Mouse (Mus musculus) heart, embryonic 13.5 days (tissue): ENCODE results near the gene Rab3c. TPM values are rescaled to one million over a fixed set of nuclear protein-coding genes. Genes with fewer than 3 reads are reported as not detected.

Experiments
- ATAC-seq: fragments of 200-750 bp; cut with Nextera tagmentation; 2 replicates; pipeline ENCODE4 v1.8.0; 2017; ENCODE audit warnings: moderate TSS enrichment; ENCODE audit not compliant: insufficient number of reproducible peaks, low FRiP score, low TSS enrichment; ENCODE audit errors: extremely low read depth
- H3K27ac ChIP-seq: fragments of 300-500 bp; sonication (generic); replicated peaks from 2 replicates; pipeline ENCODE4 v1.5.1; 2015; ENCODE audit warnings: moderate library complexity, mild to moderate bottlenecking, inconsistent platforms
- H3K27me3 ChIP-seq: fragments of 300-500 bp; sonication (generic); replicated peaks from 2 replicates; pipeline ENCODE4 v1.6.1; 2015; ENCODE audit warnings: mild to moderate bottlenecking, inconsistent platforms
- H3K36me3 ChIP-seq: fragments of 300-500 bp; sonication (generic); 2 replicates; pipeline ENCODE4 v1.6.1; 2015; ENCODE audit warnings: mild to moderate bottlenecking, inconsistent platforms
- H3K4me1 ChIP-seq: fragments of 300-500 bp; sonication (generic); 2 replicates; pipeline ENCODE4 v1.6.1; 2015; ENCODE audit warnings: inconsistent platforms
- H3K4me2 ChIP-seq: fragments of 300-500 bp; sonication (generic); 2 replicates; pipeline ENCODE4 v1.6.1; 2015; ENCODE audit warnings: inconsistent platforms, mild to moderate bottlenecking, moderate library complexity
- H3K4me3 ChIP-seq: fragments of 300-500 bp; sonication (generic); 2 replicates; pipeline ENCODE4 v1.5.1; 2015; ENCODE audit warnings: moderate library complexity, mild to moderate bottlenecking, inconsistent platforms
- H3K9ac ChIP-seq: fragments of 300-500 bp; sonication (generic); 2 replicates; pipeline ENCODE4 v1.6.1; 2015; ENCODE audit warnings: inconsistent platforms, mild to moderate bottlenecking, moderate library complexity
- H3K9me3 ChIP-seq: fragments of 300-500 bp; sonication (generic); 2 replicates; pipeline ENCODE4 v1.6.1; 2016; ENCODE audit warnings: inconsistent platforms
- WGBS: fragments of 180-500 bp; shearing (Covaris S2); methylation state at CpG from one replicate; pipeline ENCODE4 v1.1.7; 2015; ENCODE audit warnings: mixed read lengths; 5-methylcytosine and 5-hydroxymethylcytosine counted together
- polyA plus RNA-seq: library from polyadenylated mRNA; unstranded; fragments of >200 nt; fragmentation: Nextera tagmentation; extraction: Ambion mirVana; gene quantifications from 2 replicates; pipeline ENCODE4 v1.2.1, GENCODE M21; 2015

Rab3c gene
- polyA plus RNA-seq, 1 experiment from 2014 or later, result 0.41 TPM

GRCm38 (mm10) chr13:110012029-110012428 lies 268.8 kb downstream of the Rab3c start:
- peaks cover 14% of the 10 kb centered on the region; the same call in 1 of the 2 replicates for H3K27me3 ChIP-seq
- ATAC-seq, result no peak
- WGBS, result 75% methylated on average over 4 of the region's 4 CpGs
- H3K27ac ChIP-seq, result no peak overlapping the region
- no peaks in the 10 kb centered on the region for H3K9me3 ChIP-seq
- no peak overlapping the region for H3K9ac ChIP-seq
- no peak overlapping the region for H3K4me2 ChIP-seq
- H3K4me1 ChIP-seq, result no peaks in the 10 kb centered on the region
- no peaks in the 10 kb centered on the region for H3K36me3 ChIP-seq
- H3K4me3 ChIP-seq, result no peak overlapping the region

DNA sequence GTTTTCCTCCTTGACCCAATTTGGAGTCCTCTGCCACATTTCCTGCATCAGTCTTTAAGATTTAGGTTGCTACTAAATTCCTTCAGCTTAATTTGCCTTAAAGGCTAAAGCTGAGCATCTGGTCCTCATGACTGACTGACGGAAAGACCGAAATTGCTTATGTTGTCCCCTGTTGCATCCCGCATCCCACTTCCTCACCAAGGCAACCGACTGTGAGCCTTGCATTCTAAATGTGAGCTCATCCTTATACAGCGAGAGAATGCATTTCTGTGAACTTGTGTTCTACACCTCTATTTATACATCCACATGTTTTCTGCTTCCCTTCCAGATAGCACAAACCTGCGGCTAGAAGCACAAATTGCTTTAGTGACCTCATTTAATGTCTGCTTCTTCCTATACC lies 269.9 kb downstream of the Rab3c start:
- ATAC-seq, result no peak
- no peak overlapping the region for H3K4me2 ChIP-seq
- WGBS, result 78% methylated on average over 6 of the region's 6 CpGs
- H3K9ac ChIP-seq, result no peak overlapping the region
- 0 out of 2 replicates have a peak, but pooled peaks cover 3% of the 10 kb centered on the region for H3K4me1 ChIP-seq
- no peaks in the 10 kb centered on the region for H3K9me3 ChIP-seq
- no peak overlapping the region for H3K27ac ChIP-seq
- peaks cover 23% of the 10 kb centered on the region for H3K27me3 ChIP-seq
- H3K4me3 ChIP-seq, result no peak overlapping the region
- H3K36me3 ChIP-seq, result no peaks in the 10 kb centered on the region

DNA sequence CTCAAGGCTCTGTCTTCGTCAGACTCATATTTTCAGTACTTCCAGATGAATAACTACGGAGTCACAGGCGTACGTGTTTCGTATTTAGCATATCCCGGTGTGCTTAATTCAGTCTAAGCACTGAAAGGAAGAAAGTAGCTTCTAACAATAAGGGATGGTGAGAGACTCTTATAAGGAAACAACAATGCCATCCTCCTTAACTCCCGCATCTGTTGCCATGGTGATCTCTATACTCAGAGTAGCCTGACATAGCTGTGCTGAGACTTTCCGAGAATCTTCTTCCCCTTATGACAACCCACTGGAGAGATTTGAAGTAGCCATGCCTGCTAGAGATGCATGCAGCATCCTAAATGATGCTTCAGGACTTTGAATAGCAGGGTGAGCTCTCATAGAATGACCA lies 272.3 kb downstream of the Rab3c start:
- H3K9ac ChIP-seq, result no peak overlapping the region
- H3K9me3 ChIP-seq, result no peaks in the 10 kb centered on the region
- WGBS, result 79% methylated on average over 8 of the region's 8 CpGs
- no peak overlapping the region for H3K4me2 ChIP-seq
- H3K4me1 ChIP-seq, result 0 out of 2 replicates have a peak, but pooled peaks cover 3% of the 10 kb centered on the region
- H3K27ac ChIP-seq, result no peak overlapping the region
- H3K4me3 ChIP-seq, result no peak overlapping the region
- peaks cover 26% of the 10 kb centered on the region for H3K27me3 ChIP-seq
- ATAC-seq, result no peak
- no peaks in the 10 kb centered on the region for H3K36me3 ChIP-seq

DNA sequence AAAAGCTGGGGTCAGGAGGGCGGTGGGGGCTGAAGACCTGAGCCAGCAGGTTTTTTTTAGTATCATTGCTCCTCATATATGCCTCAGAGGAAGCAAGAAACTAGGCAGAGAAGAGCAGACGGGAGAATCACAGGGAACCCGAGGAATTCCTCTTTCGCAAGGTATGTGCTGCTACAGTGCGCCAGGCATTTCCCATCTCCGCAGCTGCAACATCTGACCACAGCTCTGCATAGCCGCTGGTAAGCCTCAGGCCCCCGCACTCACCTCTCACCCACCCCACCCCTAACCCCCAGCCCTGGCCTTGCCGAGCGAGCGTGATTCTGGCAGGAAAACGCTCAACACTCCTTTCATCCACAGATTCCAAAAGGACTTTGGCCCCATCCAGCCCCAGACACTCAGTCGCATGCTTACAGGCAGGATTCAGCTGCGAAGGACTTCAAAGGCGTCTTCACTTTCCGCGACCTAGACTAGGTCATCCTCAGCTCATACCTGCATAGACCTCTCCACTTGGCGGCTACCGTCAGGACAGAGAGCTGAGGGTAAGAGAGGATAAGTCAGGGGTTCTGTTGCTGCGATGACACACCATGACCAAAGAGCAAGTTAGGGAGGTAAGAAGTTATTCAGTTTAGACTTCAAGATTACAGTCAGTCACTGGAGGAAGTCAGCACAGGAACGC lies 274.6 kb downstream of the Rab3c start:
- H3K36me3 ChIP-seq, result no peaks in the 10 kb centered on the region
- H3K27ac ChIP-seq, result no peak overlapping the region
- H3K4me2 ChIP-seq, result peak overlapping the region; percentile 40
- ATAC-seq, result no peak
- WGBS, result 26% methylated on average over 21 of the region's 21 CpGs
- H3K27me3 ChIP-seq, result peaks cover 26% of the 10 kb centered on the region
- H3K4me3 ChIP-seq, result no peak overlapping the region
- peak overlapping the region; percentile 40; the same call in 1 of the 2 replicates for H3K9ac ChIP-seq
- no peaks in the 10 kb centered on the region for H3K9me3 ChIP-seq
- 0 out of 2 replicates have a peak, but pooled peaks cover 3% of the 10 kb centered on the region for H3K4me1 ChIP-seq

Other genes with a start within 250 kb of the Rab3c start
- 0.11 and 0.35 TPM in 2 replicates for gene Gapt, start 76.2 kb upstream of the Rab3c start, polyA plus RNA-seq
- gene Plk2, start 114.0 kb upstream of the Rab3c start, polyA plus RNA-seq, result 129 and 131 TPM in 2 replicates